Mouse (Mus musculus) hindlimb bud, embryonic 11.5 days (tissue): Measurements from ENCODE around the gene Gm10130.
A peak's percentile ranks its signal among the peaks of the same experiment; 100 is the strongest.
"Not testable (repeated sequence)": the region's sequence is repeated elsewhere in the genome, so short reads cannot be mapped to it uniquely, and the experiment has no call there.

Source experiments
- DNase-seq: peaks from one replicate; pipeline ENCODE4 v3.0.0-alpha.2; 2012; ENCODE audit warnings: low read depth, low spot score; ENCODE audit errors: extremely low spot score

Gm10130 gene

GRCm38 (mm10) chr2:150323402-150323801 lies at the start of gene Gm10130:
Gm10130 (plus strand) TSS chr2:150323702.
- no peak for DNase-seq

GRCm38 (mm10) chr2:150293669-150294068 lies 29.8 kb upstream of the Gm10130 start:
- DNase-seq, result no peak

- no peak for DNase-seq
Observed at GRCm38 (mm10) chr2:150299096-150299495, 24.4 kb upstream of the Gm10130 start.

- DNase-seq, result no peak
Observed at GRCm38 (mm10) chr2:150307183-150307773, 16.2 kb upstream of the Gm10130 start.

- DNase-seq, result peak; percentile 58
Observed at GRCm38 (mm10) chr2:150310952-150311884, 12.3 kb upstream of the Gm10130 start.

- DNase-seq, result no peak
Observed at GRCm38 (mm10) chr2:150316140-150316539, 7.4 kb upstream of the Gm10130 start.

GRCm38 (mm10) chr2:150318973-150319372 lies 4.5 kb upstream of the Gm10130 start:
- no peak for DNase-seq

GRCm38 (mm10) chr2:150357136-150357535 lies 33.6 kb downstream of the Gm10130 start:
- DNase-seq, result not testable (repeated sequence)

GRCm38 (mm10) chr2:150362113-150362877 lies 38.8 kb downstream of the Gm10130 start, which contains the start of gene 3300002I08Rik:
3300002I08Rik (minus strand) TSS chr2:150362765.
- DNase-seq, result peak; percentile 64

GRCm38 (mm10) chr2:150362878-150363229 lies 39.4 kb downstream of the Gm10130 start:
- no peak for DNase-seq

GRCm38 (mm10) chr2:150385553-150386106 lies 62.1 kb downstream of the Gm10130 start:
- not testable (repeated sequence) for DNase-seq

- DNase-seq, result no peak
Observed at GRCm38 (mm10) chr2:150390198-150390597, 66.7 kb downstream of the Gm10130 start.

- DNase-seq, result not testable (repeated sequence)
Observed at GRCm38 (mm10) chr2:150412146-150412545, 88.6 kb downstream of the Gm10130 start.
